Mouse (Mus musculus) layer of hippocampus, adult 2 months (tissue): ENCODE measurements around the gene Clic4. TPM values are rescaled to one million over a fixed set of nuclear protein-coding genes. Genes with fewer than 3 reads are reported as not detected.

Experiments used
- DNase-seq, 2 experiments: peaks; one replicate each; pipeline ENCODE4 v3.0.0; 2022; ENCODE audit warnings: low spot score in 2 of 2
- H3K27ac ChIP-seq: fragments of 200-600 bp; 2 replicates; pipeline ENCODE4 v1.8.1; 2022
- H3K4me3 ChIP-seq: fragments of 200-600 bp; 2 replicates; pipeline ENCODE4 v1.8.1; 2022; ENCODE audit warnings: mild to moderate bottlenecking
- CTCF ChIP-seq: fragments of 200-600 bp; conservative IDR thresholded peaks from 2 replicates; pipeline ENCODE4 v1.8.1; 2022; ENCODE audit warnings: antibody characterized with exemption, mild to moderate bottlenecking, moderate library complexity
- total RNA-seq, 2 experiments: library from RNA; stranded (reverse); gene quantifications; 2 replicates each; pipeline ENCODE4 v1.2.3; 2021

Gene Clic4
- total RNA-seq, 2 experiments from 2014 or later = 31.2 to 34.2 TPM

DNA sequence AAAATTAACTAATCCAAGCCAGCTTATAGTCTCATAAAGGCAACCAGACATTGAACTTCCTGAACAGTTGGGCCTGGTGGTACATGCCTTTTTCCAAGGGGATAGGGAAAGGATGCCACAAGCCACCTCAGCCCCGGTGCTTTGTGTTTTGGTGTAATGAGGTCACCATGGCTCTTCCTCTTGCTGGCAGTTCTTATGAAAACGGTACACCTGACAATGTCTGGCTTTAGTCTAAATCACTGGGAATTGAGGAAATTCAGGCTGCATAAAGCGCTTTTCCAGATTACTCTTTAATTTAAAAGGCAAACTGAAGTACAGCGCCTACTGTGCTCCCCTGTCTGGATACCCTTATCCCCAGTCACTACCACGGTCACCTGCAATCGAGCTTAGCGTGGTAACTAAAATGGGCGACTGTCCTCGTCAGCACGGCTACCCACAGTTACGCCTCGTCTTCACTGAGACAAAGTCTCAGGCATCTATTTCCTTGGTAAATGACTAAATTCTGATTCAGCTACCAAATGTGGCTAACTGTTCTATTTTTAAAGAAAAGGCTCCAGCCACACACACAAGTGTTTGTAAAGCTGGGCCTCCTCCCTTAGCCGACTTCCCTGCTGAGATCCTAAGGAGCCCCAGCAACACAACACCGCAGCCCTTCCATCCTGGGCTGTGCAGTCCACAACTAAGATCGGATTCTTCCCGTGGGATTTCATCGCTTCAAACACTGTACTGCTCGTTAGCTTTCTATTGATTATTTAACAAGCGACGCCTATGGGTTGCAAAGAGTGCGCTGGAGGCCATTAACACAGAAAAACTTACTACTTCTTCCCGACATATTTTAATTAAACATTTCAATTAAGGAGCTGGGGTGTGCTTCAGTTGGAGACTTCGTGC is 25.5 kb downstream of the Clic4 start:
- TF ChIP-seq CTCF = no peak
- Histone ChIP-seq H3K27ac (no peak overlapping the region), H3K4me3 (no peak overlapping the region)
- no peak for DNase-seq

DNA sequence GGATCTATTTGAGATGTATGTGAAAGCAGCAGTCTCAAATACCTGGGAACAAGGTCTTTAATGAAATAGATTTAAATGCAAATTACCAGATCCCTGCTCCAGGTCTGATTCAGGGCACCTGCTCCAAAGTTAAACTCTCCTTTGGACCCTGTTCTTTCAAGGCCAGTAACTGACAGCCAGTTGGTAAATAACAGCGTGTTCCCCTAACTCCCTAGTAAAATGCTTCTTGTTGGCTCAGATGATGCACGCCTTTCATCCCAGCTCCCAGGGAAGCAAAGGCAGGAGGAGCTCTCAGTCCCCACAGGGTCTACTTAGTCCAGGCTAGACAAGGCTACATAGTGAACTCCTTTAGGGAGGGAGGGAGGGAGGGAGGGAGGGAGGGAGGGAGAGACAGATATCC is 26.2 kb downstream of the Clic4 start:
- no peak for TF ChIP-seq CTCF
- H3K4me3 ChIP-seq = no peak overlapping the region
- DNase-seq = no peak
- no peak overlapping the region for H3K27ac ChIP-seq

DNA sequence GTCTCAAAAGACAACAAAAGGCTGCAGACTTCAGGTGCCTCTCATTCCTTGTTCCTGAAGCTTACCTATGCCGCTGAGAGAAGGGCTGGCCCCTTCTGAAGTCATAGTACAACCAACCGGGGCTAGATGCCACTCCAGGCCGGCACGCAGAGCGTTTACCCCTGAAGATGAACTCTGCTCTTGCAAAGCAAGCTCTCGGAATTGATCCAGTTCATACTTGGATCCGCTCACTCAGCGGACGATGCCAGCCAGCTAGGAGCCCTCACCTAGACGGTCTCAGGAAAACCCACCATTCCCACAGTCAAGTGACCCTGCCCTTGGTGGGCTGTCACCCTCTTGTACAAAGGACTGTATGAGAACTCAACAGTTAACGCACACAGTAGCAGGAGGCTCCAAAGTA is 26.8 kb downstream of the Clic4 start:
- Histone ChIP-seq H3K27ac (no peak overlapping the region), H3K4me3 (no peak overlapping the region)
- no peak for DNase-seq
- TF ChIP-seq CTCF = no peak

DNA sequence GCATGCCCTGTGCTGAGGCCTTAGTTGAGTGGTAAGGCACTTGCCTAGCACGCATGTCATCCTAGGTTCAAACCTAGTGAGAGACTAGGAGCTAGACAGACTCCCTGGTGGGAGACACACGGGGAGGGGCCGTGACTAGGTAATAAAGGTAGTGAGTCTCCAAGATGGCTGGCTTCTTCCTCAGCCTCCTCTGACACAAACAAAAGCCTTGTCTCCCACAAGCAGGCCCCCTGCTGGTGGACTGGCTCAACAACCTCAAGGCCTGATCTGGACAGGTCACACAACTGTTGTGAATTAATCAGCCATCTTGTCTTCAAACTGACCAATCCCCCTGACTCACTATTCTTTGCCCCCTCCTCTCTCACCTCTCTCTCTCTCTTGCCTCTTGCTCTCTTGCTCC is 28.3 kb downstream of the Clic4 start:
- no peak for DNase-seq
- Histone ChIP-seq H3K27ac (no peak overlapping the region), H3K4me3 (no peak overlapping the region)
- TF ChIP-seq CTCF = peak; percentile 68

DNA sequence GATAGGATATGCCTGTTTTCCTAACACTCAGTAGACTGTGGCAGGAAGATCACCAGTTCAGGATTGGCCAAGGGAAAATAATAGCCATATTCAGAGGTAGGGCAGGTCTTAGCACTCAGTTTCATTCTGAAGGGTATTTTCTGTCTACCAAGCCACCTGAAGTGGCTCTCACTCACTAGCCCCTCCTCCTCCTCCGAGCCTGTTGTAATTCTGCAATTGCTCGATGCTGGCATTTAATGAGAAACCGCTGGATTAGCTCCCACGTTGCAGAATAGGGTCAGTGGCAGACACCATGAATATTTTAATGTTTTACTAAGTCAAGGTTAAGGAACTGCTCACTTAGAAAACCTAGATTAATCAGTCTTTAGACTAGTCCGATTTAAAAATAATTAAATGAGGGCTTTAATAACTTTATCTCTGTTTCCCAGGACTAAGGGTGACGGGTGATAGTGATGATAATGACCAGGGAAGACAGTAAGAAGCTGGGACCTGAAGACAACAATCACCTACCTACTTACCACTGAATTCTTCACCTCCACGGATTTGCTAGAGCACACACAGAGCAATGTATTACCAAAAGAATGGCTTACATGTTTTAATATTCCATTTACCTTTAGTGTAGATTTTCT is 29.6 kb downstream of the Clic4 start:
- Histone ChIP-seq H3K4me3 (no peak overlapping the region), H3K27ac (no peak overlapping the region)
- no peak for DNase-seq
- no peak for TF ChIP-seq CTCF

DNA sequence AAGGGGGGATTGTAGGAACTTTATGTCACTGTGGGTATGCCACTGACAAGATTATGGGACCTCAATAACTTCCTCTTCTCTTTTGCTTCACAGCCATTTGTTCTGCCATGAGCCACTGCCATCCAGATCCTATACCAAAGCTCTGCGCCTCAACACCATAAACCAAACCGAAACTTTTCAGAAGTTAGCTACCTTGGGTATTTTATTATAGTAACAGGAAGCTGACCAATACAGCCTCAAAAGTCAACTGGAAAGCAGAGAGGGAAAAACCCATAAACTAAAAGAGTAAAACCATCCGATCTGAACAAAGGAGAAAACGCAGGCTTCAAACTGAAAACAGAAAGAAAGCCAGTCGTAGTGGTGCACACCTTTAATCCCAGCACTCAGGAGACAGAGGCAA is 30.2 kb downstream of the Clic4 start:
- no peak for DNase-seq
- Histone ChIP-seq H3K27ac (no peak overlapping the region), H3K4me3 (no peak overlapping the region)
- TF ChIP-seq CTCF = no peak

DNA sequence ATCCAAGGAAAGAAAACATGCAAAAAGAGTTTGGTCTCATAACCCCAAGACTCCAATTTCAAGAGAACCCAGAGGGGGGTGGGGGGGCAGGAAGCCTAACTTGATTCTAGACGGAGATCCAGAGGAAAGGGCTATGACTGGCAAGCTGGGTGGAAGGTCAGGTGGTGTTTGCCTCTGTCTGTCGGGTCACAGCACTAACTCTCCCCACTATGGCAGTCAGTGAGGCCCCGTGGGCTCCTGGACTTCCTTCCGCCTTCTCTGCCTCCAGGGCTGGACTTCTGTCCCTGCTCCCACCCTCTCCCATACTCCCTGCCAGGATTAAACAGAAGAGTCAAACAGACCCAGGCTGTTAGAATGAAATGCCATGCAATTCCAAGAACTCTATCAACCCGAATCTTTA is 30.9 kb downstream of the Clic4 start:
- H3K27ac ChIP-seq = no peak overlapping the region
- no peak for DNase-seq
- TF ChIP-seq CTCF = no peak
- no peak overlapping the region for H3K4me3 ChIP-seq

DNA sequence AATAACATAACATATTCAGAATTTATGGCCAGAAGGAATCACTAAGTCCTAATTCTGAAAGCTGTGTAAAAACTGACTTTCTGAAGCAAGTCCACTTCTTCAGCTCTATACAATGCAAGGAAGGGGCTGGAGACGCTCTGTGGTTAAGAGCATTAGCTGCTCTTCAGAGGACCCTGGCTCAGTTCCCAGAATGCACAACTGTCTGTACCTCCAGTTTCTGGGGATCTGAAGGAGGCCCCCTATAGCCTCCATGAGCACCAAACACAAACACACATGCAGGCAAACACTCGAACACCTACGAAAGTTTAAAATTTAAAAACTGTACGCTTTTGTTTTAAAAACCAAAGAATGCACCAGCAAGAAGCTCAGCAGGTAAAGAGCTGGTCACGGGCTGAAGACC is 31.5 kb downstream of the Clic4 start:
- no peak overlapping the region for H3K4me3 ChIP-seq
- no peak for TF ChIP-seq CTCF
- H3K27ac ChIP-seq = no peak overlapping the region
- DNase-seq = no peak

DNA sequence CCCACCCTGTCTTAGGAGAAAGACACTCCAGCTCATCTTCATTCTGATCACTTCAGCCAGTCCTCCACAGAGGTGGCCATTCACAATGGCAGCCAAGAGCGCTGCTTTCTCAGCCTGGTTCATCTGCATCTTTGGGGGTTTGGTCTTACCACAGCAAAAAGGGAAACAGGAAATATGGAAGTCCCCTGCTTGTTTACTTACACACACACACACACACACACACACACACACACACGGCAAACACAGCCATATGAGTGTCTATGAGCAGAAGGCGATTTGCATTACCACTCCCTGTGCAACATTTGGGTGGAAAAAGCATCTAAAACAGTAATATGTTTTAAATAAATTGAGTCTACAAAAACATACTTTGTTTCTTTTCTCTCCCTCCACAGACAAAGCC is 32.3 kb downstream of the Clic4 start:
- Histone ChIP-seq H3K4me3 (no peak overlapping the region), H3K27ac (0 out of 2 replicates have a peak overlapping the region, but pooled peaks have one; percentile 7)
- no peak for DNase-seq
- TF ChIP-seq CTCF = no peak

DNA sequence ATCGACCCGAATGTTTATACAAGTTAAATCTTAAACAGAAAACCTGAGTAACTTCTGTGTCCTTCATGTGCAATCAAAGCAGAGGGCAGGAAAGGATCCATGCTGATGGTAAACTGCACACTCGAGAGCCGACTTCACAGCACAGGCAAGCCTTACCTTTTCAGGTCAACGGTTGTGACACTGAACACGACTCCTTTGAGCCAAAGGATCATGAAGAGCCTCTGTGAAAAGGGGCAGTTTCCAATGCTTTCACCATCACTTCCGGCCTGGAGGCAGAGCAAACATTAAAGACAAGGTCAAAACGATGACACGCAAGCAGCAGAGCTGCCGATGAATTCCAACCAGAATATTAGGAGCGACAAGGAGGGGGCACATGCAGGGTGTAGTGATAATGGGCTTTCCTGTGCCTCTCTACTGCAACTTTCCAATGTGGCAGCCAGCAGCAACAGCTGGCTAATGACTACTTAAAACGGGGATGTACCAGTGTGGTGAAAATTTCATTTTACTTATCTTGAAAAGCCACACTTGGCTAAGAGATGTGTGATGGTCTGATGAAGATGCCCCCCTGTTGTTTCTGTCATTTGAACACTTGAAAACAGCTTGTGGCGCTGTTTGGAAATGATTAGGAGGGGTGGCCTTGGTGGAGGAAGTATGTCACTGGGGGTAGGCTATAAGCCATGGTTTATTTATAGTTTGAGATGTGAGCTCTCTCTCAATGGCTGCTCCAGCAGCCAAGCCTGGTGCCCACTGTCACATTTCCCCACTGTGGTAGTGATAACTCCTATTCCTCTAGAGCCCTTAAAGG is 33.7 kb downstream of the Clic4 start:
- no peak for TF ChIP-seq CTCF
- no peak for DNase-seq
- no peak overlapping the region for H3K4me3 ChIP-seq
- no peak overlapping the region for H3K27ac ChIP-seq

DNA sequence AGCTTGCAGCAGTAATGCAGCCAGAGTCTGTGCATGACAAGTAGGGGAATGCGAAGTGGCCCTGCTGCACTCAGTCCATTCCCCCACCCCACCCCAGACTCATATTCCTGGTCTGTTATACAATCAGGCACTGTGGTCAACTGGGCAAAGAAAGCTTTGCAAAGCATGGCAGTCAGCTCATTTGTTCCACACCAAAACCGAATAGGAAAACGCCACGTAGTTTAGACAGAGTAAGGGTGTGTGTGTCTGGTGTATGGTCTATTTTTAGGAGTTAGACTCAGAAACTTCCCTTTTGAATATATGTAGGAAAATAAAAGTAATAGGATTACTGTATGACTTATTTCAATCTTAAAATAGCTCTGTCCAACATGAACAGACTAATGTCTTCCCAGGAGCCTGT is 36.0 kb downstream of the Clic4 start:
- no peak overlapping the region for H3K4me3 ChIP-seq
- TF ChIP-seq CTCF = no peak

DNA sequence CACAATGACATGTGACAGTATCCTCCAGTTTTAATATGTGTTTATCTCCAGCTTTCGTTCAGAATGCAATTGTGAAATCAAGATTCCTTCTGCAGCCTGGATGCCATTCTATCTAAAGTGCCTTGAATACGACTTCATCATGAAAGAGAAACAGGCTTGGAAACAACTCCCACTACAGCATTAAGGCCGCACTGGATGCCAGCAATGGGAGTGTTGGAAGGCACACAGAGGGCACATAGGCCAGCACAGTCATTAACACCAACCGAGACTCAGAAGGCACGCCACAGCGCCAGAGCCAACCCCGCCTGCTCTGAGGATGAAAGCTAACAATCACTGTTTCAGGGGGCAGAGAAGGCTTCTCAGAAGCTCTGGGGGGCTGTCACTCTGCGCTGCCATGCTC is 37.1 kb downstream of the Clic4 start:
- Histone ChIP-seq H3K27ac (no peak overlapping the region), H3K4me3 (no peak overlapping the region)
- no peak for TF ChIP-seq CTCF
- DNase-seq = no peak

More for the DNA sequence above, 36.0 kb downstream of the Clic4 start:
- no peak for DNase-seq
- no peak overlapping the region for H3K27ac ChIP-seq

DNA sequence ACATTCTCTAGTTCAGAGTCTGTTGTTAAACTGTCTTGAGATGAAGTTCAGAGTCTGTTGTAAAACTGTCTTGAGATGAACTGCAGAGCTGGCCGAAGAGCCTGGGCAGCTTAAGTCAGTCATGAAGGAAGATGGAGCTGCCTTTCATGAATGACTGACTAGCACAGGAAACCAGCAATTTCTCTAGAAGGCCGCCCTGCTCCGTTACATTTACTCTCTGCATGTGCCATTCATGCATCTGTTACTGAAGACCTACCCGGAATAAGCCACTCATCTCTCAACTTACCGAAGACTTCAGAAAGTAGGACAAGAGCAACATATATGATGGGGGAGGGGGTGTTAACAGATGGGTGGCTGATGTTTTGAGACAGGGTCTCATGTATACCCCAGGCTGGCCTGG is 40.1 kb downstream of the Clic4 start:
- no peak for DNase-seq
- no peak overlapping the region for H3K4me3 ChIP-seq
- TF ChIP-seq CTCF = no peak
- H3K27ac ChIP-seq = no peak overlapping the region
